Mouse (Mus musculus) heart, embryonic 15.5 days (tissue): Measurements from ENCODE around the gene Slc10a6. TPM values are rescaled to one million over a fixed set of nuclear protein-coding genes. Genes with fewer than 3 reads are reported as not detected.

ENCODE experiments used
- ATAC-seq: fragments of 200-750 bp; cut with Nextera tagmentation; replicated peaks from 2 replicates; pipeline ENCODE4 v1.8.0; 2017; ENCODE audit warnings: low read depth, moderate TSS enrichment; ENCODE audit not compliant: insufficient number of reproducible peaks, insufficient read depth, low FRiP score
- H3K27ac ChIP-seq: fragments of 300-500 bp; sonication (generic); 2 replicates; pipeline ENCODE4 v1.5.1; 2015; ENCODE audit warnings: mild to moderate bottlenecking, inconsistent platforms
- H3K27me3 ChIP-seq: fragments of 300-500 bp; sonication (generic); 2 replicates; pipeline ENCODE4 v1.6.1; 2015; ENCODE audit warnings: inconsistent platforms
- H3K36me3 ChIP-seq: fragments of 300-500 bp; sonication (generic); 2 replicates; pipeline ENCODE4 v1.6.1; 2015; ENCODE audit warnings: mild to moderate bottlenecking, inconsistent platforms
- H3K4me1 ChIP-seq: fragments of 300-500 bp; sonication (generic); replicated peaks from 2 replicates; pipeline ENCODE4 v1.6.1; 2015; ENCODE audit warnings: inconsistent platforms
- H3K4me2 ChIP-seq: fragments of 300-500 bp; sonication (generic); 2 replicates; pipeline ENCODE4 v1.6.1; 2015; ENCODE audit warnings: inconsistent platforms, mild to moderate bottlenecking, moderate library complexity
- H3K4me3 ChIP-seq: fragments of 300-500 bp; sonication (generic); 2 replicates; pipeline ENCODE4 v1.5.1; 2015; ENCODE audit warnings: mild to moderate bottlenecking, inconsistent platforms
- H3K9ac ChIP-seq: fragments of 300-500 bp; sonication (generic); 2 replicates; pipeline ENCODE4 v1.6.1; 2015; ENCODE audit warnings: mild to moderate bottlenecking, inconsistent platforms
- H3K9me3 ChIP-seq: fragments of 300-500 bp; sonication (generic); replicated peaks from 2 replicates; pipeline ENCODE4 v1.6.1; 2016; ENCODE audit warnings: inconsistent platforms
- WGBS: fragments of 180-500 bp; shearing (Covaris S2); methylation state at CpG from one replicate; pipeline ENCODE4 v1.1.7; 2015; ENCODE audit warnings: mixed read lengths; 5-methylcytosine and 5-hydroxymethylcytosine counted together
- polyA plus RNA-seq: library from polyadenylated mRNA; unstranded; fragments of >200 nt; fragmentation: Nextera tagmentation; extraction: Ambion mirVana; gene quantifications from 2 replicates; pipeline ENCODE4 v1.2.1, GENCODE M21; 2015

Gene Slc10a6
- polyA plus RNA-seq, result 1.5 and 1.7 TPM in 2 replicates

GRCm38 (mm10) chr5:103629111-103629764, at the start of gene Slc10a6:
Slc10a6 (minus strand) TSS chr5:103629403.
- Histone ChIP-seq H3K9ac (no peak within 1 kb of the TSS), H3K4me3 (0 out of 2 replicates have a peak within 1 kb of the TSS, but pooled peaks have one; percentile 9), H3K4me1 (peaks cover 26% of the 10 kb centered on the region), H3K27me3 (no peaks in the 10 kb centered on the region), H3K9me3 (no peaks in the 10 kb centered on the region), H3K4me2 (peak within 1 kb of the TSS; percentile 43), H3K27ac (peak within 1 kb of the TSS; percentile 89), H3K36me3 (no peaks in the 10 kb centered on the region)
- ATAC-seq, result peak; percentile 94
- WGBS, result 31% methylated on average over 17 of the region's 17 CpGs

DNA sequence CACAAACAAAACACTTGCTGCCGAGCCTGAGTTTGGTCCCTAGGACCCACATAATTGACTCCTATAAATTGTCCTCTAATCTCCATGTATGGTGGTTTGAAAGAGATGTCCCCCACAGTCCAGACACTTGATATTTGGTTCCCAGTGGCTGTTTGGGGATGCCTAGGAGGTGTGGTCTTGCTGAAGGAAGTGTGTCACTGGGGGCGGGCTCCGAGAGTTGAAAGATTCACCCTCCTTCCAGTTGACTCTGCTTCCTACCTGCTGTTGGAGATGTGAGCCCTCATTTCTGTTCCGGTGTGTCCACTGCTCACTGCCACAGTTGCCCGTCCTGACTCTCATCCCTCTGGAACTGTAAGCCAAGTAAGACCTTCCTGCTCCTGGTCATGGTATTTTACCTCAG, 49.8 kb upstream of the Slc10a6 start:
- Histone ChIP-seq H3K9me3 (no peaks in the 10 kb centered on the region), H3K4me3 (no peak overlapping the region), H3K36me3 (no peaks in the 10 kb centered on the region), H3K4me2 (no peak overlapping the region), H3K9ac (no peak overlapping the region), H3K27me3 (no peaks in the 10 kb centered on the region), H3K4me1 (no peaks in the 10 kb centered on the region), H3K27ac (no peak overlapping the region)
- WGBS, result 93% methylated on average over 5 of the region's 5 CpGs
- ATAC-seq, result no peak

- H3K27ac ChIP-seq, result no peak overlapping the region
- H3K9me3 ChIP-seq, result no peaks in the 10 kb centered on the region
- no peak overlapping the region for H3K9ac ChIP-seq
- no peaks in the 10 kb centered on the region for H3K4me1 ChIP-seq
- WGBS, result 79% methylated on average over 6 of the region's 6 CpGs
- H3K27me3 ChIP-seq, result no peaks in the 10 kb centered on the region
- H3K4me3 ChIP-seq, result no peak overlapping the region
- no peak overlapping the region for H3K4me2 ChIP-seq
- no peak for ATAC-seq
- no peaks in the 10 kb centered on the region for H3K36me3 ChIP-seq
Observed at GRCm38 (mm10) chr5:103677894-103678293, 48.7 kb upstream of the Slc10a6 start.

DNA sequence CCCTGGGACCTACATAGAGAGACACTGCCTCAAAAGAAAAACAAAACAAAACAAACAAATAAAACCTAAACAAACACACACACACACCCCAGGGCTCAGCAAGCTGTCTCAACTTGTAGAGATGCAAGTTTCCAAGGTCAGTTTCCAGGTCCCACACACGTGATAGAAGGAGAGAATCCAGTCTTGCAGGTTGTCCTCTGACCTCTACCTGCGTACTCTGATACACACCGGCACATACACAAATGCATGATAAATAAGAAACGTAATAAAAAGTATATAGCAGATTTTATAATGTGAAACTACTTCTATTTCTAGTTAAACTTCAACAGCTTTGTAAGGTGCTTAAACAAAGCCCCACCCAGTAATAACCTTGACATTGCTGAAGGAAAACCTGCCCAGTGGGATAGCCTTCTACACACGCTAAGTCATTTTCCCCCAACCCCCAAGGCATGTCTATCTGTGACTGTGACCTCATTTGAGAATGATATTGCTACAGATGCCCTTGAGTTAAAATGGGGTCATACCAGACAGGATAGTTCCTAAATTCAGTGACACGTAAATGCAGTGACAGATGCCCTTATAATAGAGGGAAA, 47.2 kb upstream of the Slc10a6 start:
- H3K4me1 ChIP-seq, result no peaks in the 10 kb centered on the region
- no peaks in the 10 kb centered on the region for H3K9me3 ChIP-seq
- no peaks in the 10 kb centered on the region for H3K27me3 ChIP-seq
- no peak overlapping the region for H3K27ac ChIP-seq
- H3K36me3 ChIP-seq, result no peaks in the 10 kb centered on the region
- H3K4me2 ChIP-seq, result no peak overlapping the region
- no peak for ATAC-seq
- no peak overlapping the region for H3K9ac ChIP-seq
- H3K4me3 ChIP-seq, result no peak overlapping the region
- 81% methylated on average over 6 of the region's 6 CpGs for WGBS

DNA sequence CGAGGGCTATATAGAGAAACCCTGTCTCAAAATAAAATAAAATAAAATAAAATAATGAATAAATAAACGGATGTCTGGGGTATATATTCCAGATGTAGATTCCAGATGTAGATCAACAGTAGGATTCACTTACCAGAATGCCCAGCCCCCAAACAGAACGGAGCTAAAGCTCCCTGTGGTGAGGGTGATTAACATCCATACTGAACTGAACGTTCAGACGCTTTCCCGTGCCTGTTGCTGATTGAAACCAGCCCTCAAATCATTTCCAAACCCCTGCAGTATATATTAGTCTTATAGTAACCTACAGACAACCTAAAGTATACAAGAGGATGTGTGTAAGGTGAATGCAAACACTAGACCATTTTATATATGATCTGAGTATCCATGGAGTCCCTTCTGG, 45.3 kb upstream of the Slc10a6 start:
- 65% methylated on average over 6 of the region's 6 CpGs for WGBS
- Histone ChIP-seq H3K9me3 (no peaks in the 10 kb centered on the region), H3K9ac (no peak overlapping the region), H3K36me3 (no peaks in the 10 kb centered on the region), H3K27me3 (no peaks in the 10 kb centered on the region), H3K4me1 (no peaks in the 10 kb centered on the region), H3K4me3 (no peak overlapping the region), H3K27ac (no peak overlapping the region), H3K4me2 (no peak overlapping the region)
- no peak for ATAC-seq

DNA sequence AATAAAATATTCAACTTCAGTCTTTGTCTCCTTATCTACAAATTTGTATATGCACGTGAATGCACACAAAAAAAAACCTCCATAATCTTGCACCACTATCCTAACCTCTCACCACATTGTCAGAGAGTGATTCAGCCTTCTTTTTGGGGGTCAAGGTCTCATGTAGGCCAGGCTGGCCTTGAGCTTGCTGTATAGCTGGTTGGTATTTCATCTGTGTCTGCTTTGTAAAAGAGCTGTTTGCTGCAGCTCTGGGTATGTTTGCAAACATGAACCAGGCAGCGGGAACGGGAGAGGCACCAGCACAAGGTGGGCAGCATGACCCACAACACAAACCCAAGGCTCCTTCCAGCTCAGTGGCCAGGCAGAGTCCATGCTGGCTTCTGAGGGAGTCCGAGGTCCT, 44.4 kb upstream of the Slc10a6 start:
- Histone ChIP-seq H3K4me2 (no peak overlapping the region), H3K9me3 (no peaks in the 10 kb centered on the region), H3K4me3 (no peak overlapping the region), H3K27me3 (no peaks in the 10 kb centered on the region), H3K4me1 (no peaks in the 10 kb centered on the region), H3K36me3 (no peaks in the 10 kb centered on the region), H3K9ac (no peak overlapping the region), H3K27ac (no peak overlapping the region)
- no peak for ATAC-seq
- 73% methylated on average over 4 of the region's 4 CpGs for WGBS

DNA sequence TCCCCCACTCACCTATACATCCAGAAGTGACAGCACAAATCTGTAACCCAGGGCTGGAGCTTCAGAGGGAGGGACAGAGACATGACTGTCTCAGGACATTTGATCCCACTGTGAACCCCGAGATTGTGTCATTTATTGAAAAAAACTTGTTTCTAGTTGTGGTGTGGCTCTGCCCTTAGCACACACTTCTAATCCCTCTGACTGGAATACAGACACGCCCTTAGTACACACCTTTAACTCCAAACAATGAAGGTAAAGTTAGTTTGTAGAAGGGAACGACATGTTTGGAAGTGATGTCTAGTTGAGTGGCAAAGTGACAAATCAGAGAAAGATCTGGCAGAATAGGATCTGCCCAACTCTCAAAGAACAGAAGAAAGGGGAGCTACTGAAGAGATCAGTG, 42.7 kb upstream of the Slc10a6 start:
- no peaks in the 10 kb centered on the region for H3K36me3 ChIP-seq
- H3K9ac ChIP-seq, result no peak overlapping the region
- H3K27ac ChIP-seq, result no peak overlapping the region
- no peak for ATAC-seq
- WGBS, result 74% methylated on average over 3 of the region's 3 CpGs
- H3K4me1 ChIP-seq, result no peaks in the 10 kb centered on the region
- no peak overlapping the region for H3K4me2 ChIP-seq
- no peaks in the 10 kb centered on the region for H3K27me3 ChIP-seq
- H3K9me3 ChIP-seq, result no peaks in the 10 kb centered on the region
- H3K4me3 ChIP-seq, result no peak overlapping the region

- Histone ChIP-seq H3K9me3 (no peaks in the 10 kb centered on the region), H3K27ac (no peak overlapping the region), H3K4me3 (no peak overlapping the region), H3K4me1 (no peaks in the 10 kb centered on the region), H3K4me2 (no peak overlapping the region), H3K36me3 (no peaks in the 10 kb centered on the region), H3K9ac (no peak overlapping the region), H3K27me3 (no peaks in the 10 kb centered on the region)
- 65% methylated on average over 2 of the region's 2 CpGs for WGBS
- ATAC-seq, result no peak
Observed at GRCm38 (mm10) chr5:103665876-103666275, 36.7 kb upstream of the Slc10a6 start.

DNA sequence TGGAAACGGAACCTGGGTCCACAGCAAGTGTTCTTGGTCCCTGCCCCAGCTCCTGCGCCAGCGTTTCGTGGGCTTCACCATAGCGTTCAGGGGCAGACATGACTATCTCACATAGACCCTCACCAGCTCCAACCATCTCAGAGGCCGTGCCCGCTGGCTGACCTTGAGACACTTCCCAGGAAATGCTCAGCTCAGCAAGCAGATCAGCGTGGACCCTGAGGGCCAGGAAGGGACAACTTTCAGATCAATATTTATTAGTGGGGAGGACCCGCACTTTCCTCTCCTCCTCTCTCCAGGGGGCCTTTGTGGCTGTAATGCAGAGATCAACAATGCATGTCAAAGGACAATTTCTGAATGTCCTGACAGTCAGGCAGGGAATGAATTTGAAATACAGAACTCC, 35.7 kb upstream of the Slc10a6 start:
- H3K9me3 ChIP-seq, result no peaks in the 10 kb centered on the region
- no peaks in the 10 kb centered on the region for H3K4me1 ChIP-seq
- H3K27ac ChIP-seq, result no peak overlapping the region
- H3K36me3 ChIP-seq, result no peaks in the 10 kb centered on the region
- H3K4me3 ChIP-seq, result no peak overlapping the region
- no peak overlapping the region for H3K9ac ChIP-seq
- 72% methylated on average over 9 of the region's 9 CpGs for whole genome bisulfite sequencing
- ATAC-seq, result no peak
- H3K4me2 ChIP-seq, result no peak overlapping the region
- H3K27me3 ChIP-seq, result no peaks in the 10 kb centered on the region

DNA sequence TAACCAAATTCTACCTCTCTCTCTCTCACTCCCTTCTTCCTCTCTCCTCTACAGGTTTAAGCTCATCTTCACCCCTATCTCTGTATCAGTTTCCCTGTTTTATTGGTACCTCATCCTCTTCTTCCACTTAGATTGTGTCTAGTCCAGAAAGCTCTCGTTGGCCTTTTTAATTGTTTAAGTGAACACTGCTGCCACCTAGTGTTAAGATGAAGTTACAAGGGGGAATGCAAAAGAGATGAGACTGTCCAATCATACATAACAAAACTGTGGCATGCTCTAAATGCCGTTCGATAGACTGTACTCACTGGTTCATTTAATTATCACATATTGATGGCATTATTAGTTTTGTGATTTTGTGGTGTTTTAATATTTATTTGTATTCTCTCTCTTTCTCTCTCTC, 30.4 kb upstream of the Slc10a6 start:
- Histone ChIP-seq H3K4me3 (no peak overlapping the region), H3K9ac (no peak overlapping the region), H3K36me3 (no peaks in the 10 kb centered on the region), H3K27ac (no peak overlapping the region), H3K4me1 (peaks cover 7% of the 10 kb centered on the region), H3K4me2 (no peak overlapping the region), H3K9me3 (no peaks in the 10 kb centered on the region), H3K27me3 (no peaks in the 10 kb centered on the region)
- 39% methylated on average over 3 of the region's 3 CpGs for WGBS
- no peak for ATAC-seq

GRCm38 (mm10) chr5:103658921-103659320, 29.7 kb upstream of the Slc10a6 start:
- ATAC-seq, result no peak
- no peaks in the 10 kb centered on the region for H3K9me3 ChIP-seq
- H3K9ac ChIP-seq, result no peak overlapping the region
- H3K27ac ChIP-seq, result no peak overlapping the region
- no peak overlapping the region for H3K4me3 ChIP-seq
- WGBS, result 68% methylated on average over 5 of the region's 5 CpGs
- H3K4me2 ChIP-seq, result no peak overlapping the region
- peaks cover 7% of the 10 kb centered on the region for H3K4me1 ChIP-seq
- H3K36me3 ChIP-seq, result no peaks in the 10 kb centered on the region
- H3K27me3 ChIP-seq, result no peaks in the 10 kb centered on the region
